Mouse (Mus musculus) ES-Bruce4 (cell line): ENCODE results near the gene Tbc1d2b. TPM values are rescaled to one million over a fixed set of nuclear protein-coding genes. Genes with fewer than 3 reads are reported as not detected.
A peak's percentile ranks its signal among the peaks of the same experiment; 100 is the strongest.

ENCODE experiments used
- H3K27ac ChIP-seq: 2 replicates; pipeline ENCODE4 v1.5.1; 2012; ENCODE audit warnings: low read length, inconsistent platforms; ENCODE audit not compliant: insufficient read depth
- H3K27me3 ChIP-seq: 2 replicates; pipeline ENCODE4 v1.6.1; 2012; ENCODE audit warnings: mild to moderate bottlenecking, low read length, inconsistent platforms; ENCODE audit not compliant: control insufficient read depth, poor library complexity, insufficient read depth, severe bottlenecking
- H3K36me3 ChIP-seq: 2 replicates; pipeline ENCODE4 v1.6.1; 2012; ENCODE audit warnings: inconsistent platforms, mild to moderate bottlenecking, low read length, moderate library complexity; ENCODE audit not compliant: control insufficient read depth, poor library complexity, insufficient read depth, severe bottlenecking
- H3K4me1 ChIP-seq: one replicate; pipeline ENCODE4 v1.8.1; 2011; ENCODE audit warnings: low read length; ENCODE audit not compliant: control insufficient read depth, insufficient read depth
- H3K4me3 ChIP-seq: 2 replicates; pipeline ENCODE4 v1.5.1; 2011; ENCODE audit warnings: low read depth, mild to moderate bottlenecking, low read length
- H3K9ac ChIP-seq: 2 replicates; pipeline ENCODE4 v1.6.1; 2012; ENCODE audit warnings: low read depth, mild to moderate bottlenecking, inconsistent platforms; ENCODE audit not compliant: poor library complexity, severe bottlenecking
- H3K9me3 ChIP-seq: replicated peaks from 2 replicates; pipeline ENCODE4 v1.6.1; 2012; ENCODE audit warnings: mild to moderate bottlenecking, low read length, inconsistent platforms; ENCODE audit not compliant: control insufficient read depth, poor library complexity, insufficient read depth, severe bottlenecking
- CTCF ChIP-seq: IDR thresholded peaks from one replicate; pipeline ENCODE4 v1.8.1; 2011; ENCODE audit warnings: low read depth, low read length
- EP300 ChIP-seq: IDR thresholded peaks from 2 replicates; pipeline ENCODE4 v1.6.1; 2011; ENCODE audit warnings: low read depth, low read length; ENCODE audit not compliant: insufficient read depth
- POLR2A ChIP-seq: IDR thresholded peaks from one replicate; pipeline ENCODE4 v1.8.1; 2011; ENCODE audit warnings: low read length; ENCODE audit not compliant: insufficient read depth
- polyA plus RNA-seq: library from polyadenylated mRNA; stranded (reverse); fragments of >200 nt; gene quantifications from 2 replicates; pipeline ENCODE4 v1.2.4, GENCODE M21; 2011; ENCODE audit warnings: low read depth; ENCODE audit not compliant: missing spikeins, insufficient read depth, insufficient read length

The Tbc1d2b gene
- polyA plus RNA-seq, 1 experiment = 8.5 TPM

- Histone ChIP-seq H3K4me3 (no peak overlapping the region), H3K9me3 (no peaks in the 10 kb centered on the region), H3K27me3 (no peaks in the 10 kb centered on the region), H3K9ac (no peak overlapping the region), H3K36me3 (no peaks in the 10 kb centered on the region), H3K27ac (no peak overlapping the region), H3K4me1 (no peaks in the 10 kb centered on the region)
- TF ChIP-seq POLR2A (no peak), CTCF (no peak), EP300 (no peak)
Observed at GRCm38 (mm10) chr9:90164670-90165453, 105.7 kb downstream of the Tbc1d2b start.

GRCm38 (mm10) chr9:90163749-90164095 is 106.9 kb downstream of the Tbc1d2b start:
- H3K27ac ChIP-seq = no peak overlapping the region
- TF ChIP-seq CTCF = no peak
- no peak for TF ChIP-seq POLR2A
- TF ChIP-seq EP300 = no peak
- no peaks in the 10 kb centered on the region for H3K27me3 ChIP-seq

GRCm38 (mm10) chr9:90162926-90163748 is 107.5 kb downstream of the Tbc1d2b start, which contains the start of gene Adamts7:
Gene Adamts7 (plus strand): TSS chr9:90163069.
- TF ChIP-seq EP300 (no peak), POLR2A (no peak), CTCF (no peak)
- Histone ChIP-seq H3K4me1 (no peaks in the 10 kb centered on the region), H3K4me3 (peak within 1 kb of the TSS; percentile 68), H3K9me3 (no peaks in the 10 kb centered on the region), H3K9ac (peak within 1 kb of the TSS; percentile 28), H3K27ac (no peak within 1 kb of the TSS), H3K27me3 (no peaks in the 10 kb centered on the region), H3K36me3 (no peaks in the 10 kb centered on the region)

More at GRCm38 (mm10) chr9:90163749-90164095, 106.9 kb downstream of the Tbc1d2b start:
- Histone ChIP-seq H3K9ac (peak overlapping the region; percentile 28), H3K4me1 (no peaks in the 10 kb centered on the region), H3K4me3 (peak overlapping the region; percentile 68), H3K36me3 (no peaks in the 10 kb centered on the region), H3K9me3 (no peaks in the 10 kb centered on the region)

GRCm38 (mm10) chr9:90162243-90162925 is 108.2 kb downstream of the Tbc1d2b start:
- no peak overlapping the region for H3K27ac ChIP-seq
- H3K4me3 ChIP-seq = peak overlapping the region; percentile 24
- H3K9ac ChIP-seq = peak overlapping the region; percentile 28

More at GRCm38 (mm10) chr9:90162243-90162925, 108.2 kb downstream of the Tbc1d2b start:
- no peaks in the 10 kb centered on the region for H3K4me1 ChIP-seq
- H3K27me3 ChIP-seq = no peaks in the 10 kb centered on the region
- TF ChIP-seq CTCF = no peak
- no peak for TF ChIP-seq EP300
- no peak for TF ChIP-seq POLR2A
- H3K36me3 ChIP-seq = no peaks in the 10 kb centered on the region
- no peaks in the 10 kb centered on the region for H3K9me3 ChIP-seq

Other genes with a start within 250 kb of the Tbc1d2b start
- gene Ctsh, start 216.7 kb downstream of the Tbc1d2b start, polyA plus RNA-seq = 3.1 and 4.9 TPM in 2 replicates
- gene Morf4l1, start 156.0 kb downstream of the Tbc1d2b start, polyA plus RNA-seq = 647 and 696 TPM in 2 replicates
- 4.2 and 4.7 TPM in 2 replicates for gene Adamts7, start 107.7 kb downstream of the Tbc1d2b start, polyA plus RNA-seq